Mouse (Mus musculus) liver, embryonic 14.5 days (tissue): ENCODE results near the gene Bsn. TPM values are rescaled to one million over a fixed set of nuclear protein-coding genes. Genes with fewer than 3 reads are reported as not detected.
"Not testable (repeated sequence)": the region's sequence is repeated elsewhere in the genome, so short reads cannot be mapped to it uniquely, and the experiment has no call there.

Source experiments
- ATAC-seq: fragments of 200-750 bp; cut with Nextera tagmentation; 2 replicates; pipeline ENCODE4 v1.8.0; 2017; ENCODE audit warnings: moderate number of reproducible peaks, mild to moderate bottlenecking, moderate library complexity; ENCODE audit not compliant: insufficient read depth
- DNase-seq, 3 experiments: peaks; one replicate each; pipeline ENCODE4 v3.0.0-alpha.2; 2012 to 2013; ENCODE audit warnings: low read depth in 3 of 3, low spot score in 3 of 3
- H3K27ac ChIP-seq: fragments of 300-500 bp; sonication (generic); 2 replicates; pipeline ENCODE4 v1.5.1; 2014; ENCODE audit warnings: moderate library complexity, mild to moderate bottlenecking, control low read depth, inconsistent platforms
- H3K27me3 ChIP-seq: fragments of 300-500 bp; sonication (generic); 2 replicates; pipeline ENCODE4 v1.6.1; 2014; ENCODE audit warnings: mild to moderate bottlenecking, low read length, moderate library complexity; ENCODE audit not compliant: control insufficient read depth, insufficient read depth
- H3K36me3 ChIP-seq: fragments of 300-500 bp; sonication (generic); replicated peaks from 2 replicates; pipeline ENCODE4 v1.6.1; 2014; ENCODE audit warnings: low read depth; ENCODE audit not compliant: control insufficient read depth, insufficient read depth
- H3K4me1 ChIP-seq, 2 experiments: fragments of 200-500 bp in 1 of 2; fragments of 300-500 bp in 1 of 2; sonication (generic) in 1 of 2; replicated peaks; 2 replicates each; pipeline ENCODE4 v1.6.1; 2012 to 2014; ENCODE audit warnings: antibody characterized with exemption in 1 of 2, inconsistent platforms in 1 of 2, low read length in 1 of 2; ENCODE audit not compliant: control insufficient read depth in 2 of 2, insufficient read depth in 2 of 2
- H3K4me2 ChIP-seq: fragments of 300-500 bp; sonication (generic); 2 replicates; pipeline ENCODE4 v1.6.1; 2014; ENCODE audit warnings: low read depth, mild to moderate bottlenecking, control low read depth, moderate library complexity
- H3K4me3 ChIP-seq, 2 experiments: fragments of 200-500 bp in 1 of 2; fragments of 300-500 bp in 1 of 2; sonication (generic) in 1 of 2; 2 replicates each; pipeline ENCODE4 v1.5.1; 2012 to 2014; ENCODE audit warnings: low read depth in 2 of 2, low read length in 2 of 2, mild to moderate bottlenecking in 2 of 2, control low read depth in 1 of 2, inconsistent platforms in 1 of 2, moderate library complexity in 1 of 2; ENCODE audit not compliant: insufficient read depth in 1 of 2
- H3K9ac ChIP-seq: fragments of 300-500 bp; sonication (generic); replicated peaks from 2 replicates; pipeline ENCODE4 v1.6.1; 2014; ENCODE audit warnings: mild to moderate bottlenecking, control low read depth, moderate library complexity
- H3K9me3 ChIP-seq: fragments of 300-500 bp; sonication (generic); 2 replicates; pipeline ENCODE4 v1.6.1; 2016; ENCODE audit warnings: low read length, mixed read lengths; ENCODE audit not compliant: control insufficient read depth
- CTCF ChIP-seq: IDR thresholded peaks from 2 replicates; pipeline ENCODE4 v1.5.1; 2016; ENCODE audit warnings: antibody characterized with exemption, low read depth, control low read depth
- EP300 ChIP-seq: IDR thresholded peaks from 2 replicates; pipeline ENCODE4 v1.6.1; 2016; ENCODE audit warnings: antibody characterized with exemption, low read depth
- WGBS: fragments of 180-500 bp; shearing (Covaris S2); extraction: QIAGEN DNeasy Blood & Tissue Kit; methylation state at CpG from one replicate; pipeline ENCODE4 v1.1.7; 2014; ENCODE audit not compliant: insufficient replicate concordance; 5-methylcytosine and 5-hydroxymethylcytosine counted together
- polyA plus RNA-seq, 2 experiments: library from polyadenylated mRNA; depleted of rRNA in 1 of 2; stranded (reverse) in 1 of 2; unstranded in 1 of 2; fragments of >200 nt; fragmentation: Nextera tagmentation in 1 of 2; extraction: Ambion mirVana in 1 of 2; gene quantifications; 2 replicates each; pipeline versions ENCODE4 v1.2.1 to v1.2.3; 2012 to 2014

Gene Bsn
- polyA plus RNA-seq, 2 experiments: 0.86 to 1.1 TPM

DNA sequence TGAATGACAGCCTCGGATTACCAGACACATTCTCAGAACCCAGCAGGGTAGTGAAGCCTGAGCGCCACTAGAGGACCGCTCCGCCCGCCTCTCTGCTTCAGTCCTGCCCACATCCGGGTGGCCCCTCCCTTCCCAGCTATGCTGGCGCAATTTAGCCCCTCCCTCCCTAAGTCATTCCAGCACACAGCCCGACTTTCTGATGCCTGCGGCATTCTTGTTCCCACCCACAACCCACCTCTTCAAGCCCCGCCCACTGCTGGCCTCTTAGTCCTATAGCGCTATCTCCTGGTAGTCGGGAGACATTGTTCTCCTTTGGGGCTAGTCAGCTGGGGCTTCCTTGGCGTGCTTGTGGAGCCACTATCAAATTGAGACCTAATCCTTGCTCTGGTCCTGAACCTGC lies 11.0 kb upstream of the Bsn start:
- H3K4me1 ChIP-seq: peaks cover 3 to 8% of the 10 kb centered on the region in 2 experiments; a peak in 3 of 4 replicates
- peak overlapping the region; percentile 53 for H3K4me2 ChIP-seq
- H3K27me3 ChIP-seq: no peaks in the 10 kb centered on the region
- under 1% methylated on average over 13 of the region's 13 CpGs for WGBS
- H3K9ac ChIP-seq: no peak overlapping the region
- no peak overlapping the region for H3K27ac ChIP-seq
- peak; percentile 98 for ATAC-seq
- H3K36me3 ChIP-seq: no peaks in the 10 kb centered on the region
- DNase-seq: peak; percentile 93 to 94 (median 94)
- TF ChIP-seq CTCF (peak; percentile 89), EP300 (no peak)
- no peaks in the 10 kb centered on the region for H3K9me3 ChIP-seq
- no peak overlapping the region; a peak in 1 of 4 replicates for H3K4me3 ChIP-seq

DNA sequence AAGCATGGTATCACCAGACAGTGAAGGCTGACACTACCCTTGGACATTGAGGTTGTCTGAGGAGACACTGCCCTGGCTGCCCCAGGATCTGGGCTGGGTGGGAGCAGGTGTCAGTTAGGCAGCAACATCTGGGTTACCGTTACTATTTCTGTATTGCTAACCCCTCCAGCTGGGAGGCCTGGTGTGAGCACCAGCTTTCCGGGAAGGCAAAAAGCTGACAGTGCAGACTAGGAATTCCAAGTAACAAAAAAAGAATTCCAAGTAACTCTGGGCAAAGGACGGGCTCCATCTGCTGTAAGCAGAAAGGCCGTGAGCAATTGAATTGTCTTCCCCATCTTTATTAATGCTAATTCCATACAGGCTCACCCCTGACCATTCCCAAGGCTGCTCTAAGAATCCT lies 8.4 kb upstream of the Bsn start:
- DNase-seq: no peak
- H3K36me3 ChIP-seq: no peaks in the 10 kb centered on the region
- H3K4me1 ChIP-seq: peaks cover 3 to 8% of the 10 kb centered on the region in 2 experiments; a peak in 3 of 4 replicates
- TF ChIP-seq CTCF (no peak), EP300 (no peak)
- no peak overlapping the region for H3K27ac ChIP-seq
- no peak overlapping the region for H3K9ac ChIP-seq
- no peaks in the 10 kb centered on the region for H3K9me3 ChIP-seq
- no peak for ATAC-seq
- WGBS: 51% methylated on average over 4 of the region's 4 CpGs
- H3K4me3 ChIP-seq: no peak overlapping the region
- no peak overlapping the region for H3K4me2 ChIP-seq
- no peaks in the 10 kb centered on the region for H3K27me3 ChIP-seq

DNA sequence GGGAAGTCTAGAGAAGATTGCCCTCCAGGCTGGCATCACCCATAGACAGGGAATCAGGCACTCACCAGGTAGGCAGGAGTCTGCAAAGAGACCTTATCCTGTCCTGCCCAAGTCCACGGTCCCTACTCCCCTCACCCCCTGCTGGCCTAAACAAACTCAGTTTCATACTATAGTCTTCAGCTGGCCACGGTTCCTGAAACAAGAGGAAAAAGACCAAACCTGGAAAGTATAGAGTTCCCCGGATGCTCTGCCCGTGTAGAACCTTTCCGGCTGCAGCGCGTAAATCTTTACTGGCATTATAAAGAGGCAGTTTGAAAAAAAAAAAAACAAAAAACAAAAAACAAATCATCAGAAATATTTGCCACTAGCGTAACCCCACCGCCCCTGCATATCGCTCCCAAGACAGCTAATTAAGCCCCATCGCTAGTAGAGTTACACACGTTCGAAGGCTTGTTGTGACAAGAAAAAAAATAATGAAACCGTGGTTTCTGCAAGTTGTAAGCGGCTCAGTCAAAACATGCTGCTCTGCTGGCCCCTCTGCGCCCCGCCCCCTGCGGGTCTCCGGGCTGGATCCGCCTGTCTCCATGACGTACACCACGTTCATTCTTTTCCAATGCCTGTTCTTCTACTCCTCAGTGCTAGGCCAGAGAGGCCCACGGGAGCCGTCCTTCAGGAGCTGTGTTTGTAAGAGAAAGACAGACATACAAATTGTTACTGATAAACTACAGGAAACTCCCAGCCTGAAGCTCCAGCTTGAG lies 6.9 kb upstream of the Bsn start:
- peaks cover 3 to 8% of the 10 kb centered on the region in 2 experiments; a peak in 3 of 4 replicates for H3K4me1 ChIP-seq
- H3K27me3 ChIP-seq: no peaks in the 10 kb centered on the region; the same call in 1 of the 2 replicates
- no peak overlapping the region for H3K4me3 ChIP-seq
- H3K9me3 ChIP-seq: no peaks in the 10 kb centered on the region
- no peak overlapping the region for H3K4me2 ChIP-seq
- 31% methylated on average over 24 of the region's 24 CpGs for WGBS
- H3K36me3 ChIP-seq: no peaks in the 10 kb centered on the region
- ATAC-seq: no peak
- TF ChIP-seq EP300 (no peak), CTCF (no peak)
- no peak for DNase-seq
- no peak overlapping the region for H3K27ac ChIP-seq
- no peak overlapping the region for H3K9ac ChIP-seq

DNA sequence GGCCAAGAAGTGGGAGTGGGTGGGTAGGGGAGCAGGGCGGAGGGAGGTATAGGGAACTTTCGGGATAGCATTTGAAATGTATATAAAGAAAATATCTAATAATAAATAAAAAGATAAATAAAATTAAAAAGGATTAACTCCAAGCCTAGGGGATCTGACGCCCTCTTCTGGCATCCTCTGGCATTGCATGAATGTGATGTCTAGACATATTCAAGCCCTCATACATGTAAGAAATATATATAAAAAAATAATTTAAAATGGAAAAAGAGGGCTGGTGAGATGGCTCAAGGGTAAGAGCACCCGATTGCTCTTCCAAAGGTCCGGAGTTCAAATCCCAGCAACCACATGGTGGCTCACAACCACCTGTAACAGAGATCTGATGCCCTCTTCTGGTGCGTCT lies 6.0 kb upstream of the Bsn start:
- H3K4me1 ChIP-seq, DNase-seq, H3K4me2 ChIP-seq, H3K9ac ChIP-seq, H3K27ac ChIP-seq, ATAC-seq, H3K36me3 ChIP-seq, H3K9me3 ChIP-seq, H3K27me3 ChIP-seq, H3K4me3 ChIP-seq: not testable (repeated sequence)
- WGBS: 44% methylated on average over 6 of the region's 6 CpGs
- peak; percentile 34; the same call in 1 of the 2 replicates for TF ChIP-seq CTCF

DNA sequence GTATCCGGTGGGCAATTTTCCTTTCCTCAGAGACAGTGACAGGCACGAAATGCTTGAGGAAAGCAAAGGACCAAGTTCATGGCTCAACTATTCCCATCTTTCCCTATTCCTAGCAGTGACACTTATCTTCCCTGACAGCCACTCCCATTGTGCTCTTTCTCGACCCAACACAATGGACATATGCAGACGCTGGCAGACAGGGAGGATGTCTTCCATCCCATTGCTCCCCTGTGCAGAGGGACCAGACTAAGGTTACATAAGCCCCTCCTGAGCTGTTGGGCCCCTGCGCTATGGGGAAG lies 747 bp downstream of the Bsn start:
- H3K9me3 ChIP-seq: no peaks in the 10 kb centered on the region
- H3K27ac ChIP-seq: no peak overlapping the region
- H3K4me1 ChIP-seq: no peaks in the 10 kb centered on the region
- ATAC-seq (no peak), DNase-seq (no peak)
- peak overlapping the region; percentile 71 for H3K4me2 ChIP-seq
- no peak for TF ChIP-seq CTCF
- no peaks in the 10 kb centered on the region for H3K36me3 ChIP-seq
- no peak overlapping the region for H3K9ac ChIP-seq
- peaks cover 43% of the 10 kb centered on the region for H3K27me3 ChIP-seq
- WGBS: 39% methylated on average over 5 of the region's 5 CpGs
- no peak overlapping the region for H3K4me3 ChIP-seq
